Mouse (Mus musculus) hindbrain, embryonic 12.5 days (tissue): Measurements from ENCODE around the gene Casz1. TPM values are rescaled to one million over a fixed set of nuclear protein-coding genes. Genes with fewer than 3 reads are reported as not detected.

Experiments
- ATAC-seq: fragments of 200-750 bp; cut with Nextera tagmentation; 2 replicates; pipeline ENCODE4 v1.8.0; 2017; ENCODE audit warnings: moderate TSS enrichment; ENCODE audit not compliant: low FRiP score
- H3K27ac ChIP-seq: fragments of 300-500 bp; sonication (generic); 2 replicates; pipeline ENCODE4 v1.5.1; 2016; ENCODE audit warnings: mild to moderate bottlenecking
- H3K27me3 ChIP-seq: fragments of 300-500 bp; sonication (generic); 2 replicates; pipeline ENCODE4 v1.6.1; 2016; ENCODE audit warnings: mild to moderate bottlenecking
- H3K36me3 ChIP-seq: fragments of 300-500 bp; sonication (generic); 2 replicates; pipeline ENCODE4 v1.6.1; 2016; ENCODE audit warnings: mild to moderate bottlenecking
- H3K4me1 ChIP-seq: fragments of 300-500 bp; sonication (generic); 2 replicates; pipeline ENCODE4 v1.6.1; 2016
- H3K4me2 ChIP-seq: fragments of 300-500 bp; sonication (generic); replicated peaks from 2 replicates; pipeline ENCODE4 v1.6.1; 2016; ENCODE audit warnings: mild to moderate bottlenecking
- H3K4me3 ChIP-seq: fragments of 300-500 bp; sonication (generic); 2 replicates; pipeline ENCODE4 v1.5.1; 2016; ENCODE audit warnings: mild to moderate bottlenecking
- H3K9ac ChIP-seq: fragments of 300-500 bp; sonication (generic); 2 replicates; pipeline ENCODE4 v1.6.1; 2016; ENCODE audit warnings: mild to moderate bottlenecking, moderate library complexity
- H3K9me3 ChIP-seq: fragments of 300-500 bp; sonication (generic); replicated peaks from 2 replicates; pipeline ENCODE4 v1.6.1; 2016; ENCODE audit warnings: mild to moderate bottlenecking
- WGBS: fragments of 180-500 bp; shearing (Covaris S2); methylation state at CpG from one replicate; pipeline ENCODE4 v1.1.7; 2016; 5-methylcytosine and 5-hydroxymethylcytosine counted together
- polyA plus RNA-seq: library from polyadenylated mRNA; unstranded; fragments of >200 nt; fragmentation: Nextera tagmentation; extraction: Ambion mirVana; gene quantifications from 2 replicates; pipeline ENCODE4 v1.2.1, GENCODE M21; 2016

Gene Casz1
- polyA plus RNA-seq, 1 experiment from 2014 or later: 8.9 TPM

GRCm38 (mm10) chr4:148855527-148855926 is 51.3 kb downstream of the Casz1 start:
- H3K4me3 ChIP-seq: no peak overlapping the region
- peaks cover 57% of the 10 kb centered on the region for H3K4me1 ChIP-seq
- no peak overlapping the region for H3K9ac ChIP-seq
- no peaks in the 10 kb centered on the region for H3K36me3 ChIP-seq
- H3K9me3 ChIP-seq: no peaks in the 10 kb centered on the region
- no peak overlapping the region for H3K4me2 ChIP-seq
- ATAC-seq: no peak
- H3K27ac ChIP-seq: no peak overlapping the region
- peaks cover 75% of the 10 kb centered on the region for H3K27me3 ChIP-seq
- 82% methylated on average over 5 of the region's 5 CpGs for WGBS

GRCm38 (mm10) chr4:148856216-148856615 is 52.0 kb downstream of the Casz1 start:
- WGBS: 69% methylated on average over 4 of the region's 4 CpGs
- Histone ChIP-seq H3K9me3 (no peaks in the 10 kb centered on the region), H3K9ac (no peak overlapping the region), H3K27me3 (peaks cover 72% of the 10 kb centered on the region), H3K4me1 (peaks cover 61% of the 10 kb centered on the region), H3K4me2 (no peak overlapping the region), H3K4me3 (no peak overlapping the region), H3K36me3 (no peaks in the 10 kb centered on the region), H3K27ac (no peak overlapping the region)
- ATAC-seq: no peak

GRCm38 (mm10) chr4:148857398-148858084 is 53.3 kb downstream of the Casz1 start:
- Histone ChIP-seq H3K9me3 (no peaks in the 10 kb centered on the region), H3K4me2 (no peak overlapping the region), H3K4me1 (peaks cover 60% of the 10 kb centered on the region), H3K27me3 (peaks cover 76% of the 10 kb centered on the region), H3K4me3 (no peak overlapping the region), H3K36me3 (no peaks in the 10 kb centered on the region), H3K27ac (no peak overlapping the region), H3K9ac (no peak overlapping the region)
- WGBS: 66% methylated on average over 13 of the region's 13 CpGs
- no peak for ATAC-seq

- WGBS: 35% methylated on average over 7 of the region's 7 CpGs
- Histone ChIP-seq H3K36me3 (no peaks in the 10 kb centered on the region), H3K27me3 (peaks cover 77% of the 10 kb centered on the region), H3K4me2 (no peak overlapping the region), H3K4me3 (no peak overlapping the region), H3K27ac (no peak overlapping the region; the same call in 1 of the 2 replicates), H3K4me1 (peaks cover 60% of the 10 kb centered on the region), H3K9ac (no peak overlapping the region), H3K9me3 (no peaks in the 10 kb centered on the region)
- ATAC-seq: no peak
Observed at GRCm38 (mm10) chr4:148858194-148858593, 54.0 kb downstream of the Casz1 start.

- no peak; the same call in 1 of the 2 replicates for ATAC-seq
- WGBS: 33% methylated on average over 7 of the region's 7 CpGs
- Histone ChIP-seq H3K9me3 (no peaks in the 10 kb centered on the region), H3K27me3 (peaks cover 79% of the 10 kb centered on the region), H3K4me3 (peak overlapping the region; percentile 24; the same call in 1 of the 2 replicates), H3K4me2 (peak overlapping the region; percentile 54), H3K36me3 (no peaks in the 10 kb centered on the region), H3K27ac (peak overlapping the region; percentile 79), H3K9ac (peak overlapping the region; percentile 35; the same call in 1 of the 2 replicates), H3K4me1 (peaks cover 57% of the 10 kb centered on the region)
Observed at GRCm38 (mm10) chr4:148859415-148859814, 55.2 kb downstream of the Casz1 start.

GRCm38 (mm10) chr4:148859906-148860491 is 55.8 kb downstream of the Casz1 start:
- Histone ChIP-seq H3K27ac (peak overlapping the region; percentile 79), H3K9me3 (no peaks in the 10 kb centered on the region), H3K36me3 (no peaks in the 10 kb centered on the region), H3K9ac (peak overlapping the region; percentile 35; the same call in 1 of the 2 replicates), H3K4me3 (peak overlapping the region; percentile 24), H3K4me1 (peaks cover 57% of the 10 kb centered on the region), H3K27me3 (peaks cover 79% of the 10 kb centered on the region), H3K4me2 (peak overlapping the region; percentile 54)
- ATAC-seq: peak; percentile 81
- WGBS: under 1% methylated on average over 27 of the region's 27 CpGs

- WGBS: 26% methylated on average over 7 of the region's 7 CpGs
- Histone ChIP-seq H3K4me1 (peaks cover 57% of the 10 kb centered on the region), H3K9me3 (no peaks in the 10 kb centered on the region), H3K27me3 (peaks cover 78% of the 10 kb centered on the region), H3K4me2 (peak overlapping the region; percentile 54), H3K27ac (peak overlapping the region; percentile 79), H3K9ac (no peak overlapping the region), H3K36me3 (no peaks in the 10 kb centered on the region), H3K4me3 (peak overlapping the region; percentile 24; the same call in 1 of the 2 replicates)
- ATAC-seq: no peak
Observed at GRCm38 (mm10) chr4:148860636-148861035, 56.4 kb downstream of the Casz1 start.

GRCm38 (mm10) chr4:148866812-148867470 is 62.7 kb downstream of the Casz1 start:
- Histone ChIP-seq H3K9me3 (no peaks in the 10 kb centered on the region), H3K27ac (peak overlapping the region; percentile 80), H3K4me3 (no peak overlapping the region), H3K27me3 (peaks cover 79% of the 10 kb centered on the region), H3K4me2 (no peak overlapping the region; the same call in 1 of the 2 replicates), H3K36me3 (no peaks in the 10 kb centered on the region), H3K4me1 (peaks cover 39% of the 10 kb centered on the region), H3K9ac (no peak overlapping the region)
- peak; percentile 82 for ATAC-seq
- WGBS: 1% methylated on average over 12 of the region's 12 CpGs

- Histone ChIP-seq H3K4me1 (peaks cover 42% of the 10 kb centered on the region), H3K4me2 (no peak overlapping the region), H3K27ac (no peak overlapping the region), H3K9ac (no peak overlapping the region), H3K9me3 (no peaks in the 10 kb centered on the region), H3K4me3 (no peak overlapping the region), H3K36me3 (no peaks in the 10 kb centered on the region), H3K27me3 (peaks cover 79% of the 10 kb centered on the region)
- peak; percentile 27; the same call in 1 of the 2 replicates for ATAC-seq
- WGBS: 66% methylated on average over 11 of the region's 11 CpGs
Observed at GRCm38 (mm10) chr4:148867721-148868397, 63.6 kb downstream of the Casz1 start.

GRCm38 (mm10) chr4:148869566-148869965 is 65.3 kb downstream of the Casz1 start:
- 95% methylated on average over 7 of the region's 7 CpGs for WGBS

GRCm38 (mm10) chr4:148870496-148870895 is 66.3 kb downstream of the Casz1 start:
- Histone ChIP-seq H3K9me3 (no peaks in the 10 kb centered on the region), H3K36me3 (no peaks in the 10 kb centered on the region), H3K9ac (no peak overlapping the region), H3K4me1 (peaks cover 42% of the 10 kb centered on the region), H3K4me3 (no peak overlapping the region), H3K27me3 (peaks cover 85% of the 10 kb centered on the region), H3K27ac (no peak overlapping the region), H3K4me2 (no peak overlapping the region)
- WGBS: 88% methylated on average over 4 of the region's 4 CpGs
- ATAC-seq: no peak

More at GRCm38 (mm10) chr4:148869566-148869965, 65.3 kb downstream of the Casz1 start:
- Histone ChIP-seq H3K4me1 (peaks cover 42% of the 10 kb centered on the region), H3K27me3 (peaks cover 84% of the 10 kb centered on the region), H3K9me3 (no peaks in the 10 kb centered on the region), H3K4me2 (no peak overlapping the region), H3K27ac (no peak overlapping the region), H3K36me3 (no peaks in the 10 kb centered on the region), H3K4me3 (no peak overlapping the region), H3K9ac (no peak overlapping the region)
- no peak for ATAC-seq
